Mouse (Mus musculus) cerebellum, postnatal 14 days (tissue): Measurements from ENCODE around the gene Hsp90b1.
"Not testable (repeated sequence)": the region's sequence is repeated elsewhere in the genome, so short reads cannot be mapped to it uniquely, and the experiment has no call there.

ENCODE experiments used
- DNase-seq, 2 experiments: peaks; one replicate each; pipeline ENCODE4 v3.0.0; 2021; ENCODE audit warnings: mixed read lengths in 2 of 2

Hsp90b1 gene

GRCm38 (mm10) chr10:86705318-86705921 is at the start of gene Hsp90b1, which contains the start of gene Ttc41:
Gene Hsp90b1 (minus strand): TSS chr10:86705509.
Gene Ttc41 (plus strand): TSS chr10:86705811.
- peak; percentile 98 to 99 for DNase-seq

GRCm38 (mm10) chr10:86744306-86744705 is 39.0 kb upstream of the Hsp90b1 start:
- DNase-seq: no peak

GRCm38 (mm10) chr10:86742918-86743317 is 37.6 kb upstream of the Hsp90b1 start:
- no peak for DNase-seq

GRCm38 (mm10) chr10:86735036-86735435 is 29.7 kb upstream of the Hsp90b1 start:
- no peak for DNase-seq

GRCm38 (mm10) chr10:86731500-86731863 is 26.2 kb upstream of the Hsp90b1 start:
- DNase-seq: no peak

- DNase-seq: peak; percentile 90 to 92
Observed at GRCm38 (mm10) chr10:86730823-86731499, 25.7 kb upstream of the Hsp90b1 start.

GRCm38 (mm10) chr10:86728176-86728575 is 22.9 kb upstream of the Hsp90b1 start:
- peak in 1 of 2 experiments; percentile 10 for DNase-seq

- no peak for DNase-seq
Observed at GRCm38 (mm10) chr10:86727548-86727980, 22.3 kb upstream of the Hsp90b1 start.

GRCm38 (mm10) chr10:86712156-86712555 is 6.8 kb upstream of the Hsp90b1 start:
- DNase-seq: no peak

GRCm38 (mm10) chr10:86707134-86707533 is 1.8 kb upstream of the Hsp90b1 start:
- no peak for DNase-seq

GRCm38 (mm10) chr10:86705922-86706752 is 828 bp upstream of the Hsp90b1 start:
- DNase-seq: peak in 1 of 2 experiments; percentile 77

GRCm38 (mm10) chr10:86704589-86705191 is 619 bp downstream of the Hsp90b1 start:
- DNase-seq: peak; percentile 49 to 59

- no peak for DNase-seq
Observed at GRCm38 (mm10) chr10:86704141-86704540, 1.2 kb downstream of the Hsp90b1 start.

GRCm38 (mm10) chr10:86703375-86703774 is 1.9 kb downstream of the Hsp90b1 start:
- DNase-seq: no peak

- DNase-seq: peak; percentile 65 to 71
Observed at GRCm38 (mm10) chr10:86702312-86702920, 2.9 kb downstream of the Hsp90b1 start.

- DNase-seq: no peak
Observed at GRCm38 (mm10) chr10:86700973-86701372, 4.3 kb downstream of the Hsp90b1 start.

- no peak for DNase-seq
Observed at GRCm38 (mm10) chr10:86700251-86700650, 5.1 kb downstream of the Hsp90b1 start.

- DNase-seq: not testable (repeated sequence)
Observed at GRCm38 (mm10) chr10:86686017-86686360, 19.3 kb downstream of the Hsp90b1 start.

GRCm38 (mm10) chr10:86685179-86686016 is 19.9 kb downstream of the Hsp90b1 start:
- peak; percentile 89 to 90 for DNase-seq

GRCm38 (mm10) chr10:86684797-86685178 is 20.5 kb downstream of the Hsp90b1 start:
- not testable (repeated sequence) for DNase-seq

- not testable (repeated sequence) for DNase-seq
Observed at GRCm38 (mm10) chr10:86670550-86670949, 34.8 kb downstream of the Hsp90b1 start.
